Mouse (Mus musculus) lung, adult 18-20 months (tissue): ENCODE measurements around the gene Kalrn.

Experiments used
- DNase-seq, 2 experiments: peaks; one replicate each; pipeline ENCODE4 v3.0.0; 2022; ENCODE audit warnings: mixed read lengths in 2 of 2

Gene Kalrn

DNA sequence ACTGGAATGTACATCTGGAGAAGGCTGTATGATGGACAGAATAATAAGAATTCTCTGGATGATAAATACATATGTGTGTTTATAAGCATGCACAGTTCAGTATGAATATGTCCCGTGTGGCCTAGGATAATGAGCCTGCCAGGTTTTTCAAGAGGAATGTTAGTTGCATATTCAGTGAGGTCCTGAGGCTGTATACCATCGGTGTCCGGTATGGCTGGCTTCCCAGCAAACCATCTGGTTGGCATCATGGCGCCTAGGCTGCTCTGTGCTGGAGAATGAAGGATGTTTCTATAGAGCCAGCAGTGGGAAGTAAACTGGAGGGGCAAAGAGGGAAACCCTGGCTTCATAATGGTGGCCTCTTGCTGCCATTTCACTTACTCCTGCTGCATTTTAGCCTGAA, 510.0 kb downstream of the Kalrn start:
- DNase-seq = no peak

DNA sequence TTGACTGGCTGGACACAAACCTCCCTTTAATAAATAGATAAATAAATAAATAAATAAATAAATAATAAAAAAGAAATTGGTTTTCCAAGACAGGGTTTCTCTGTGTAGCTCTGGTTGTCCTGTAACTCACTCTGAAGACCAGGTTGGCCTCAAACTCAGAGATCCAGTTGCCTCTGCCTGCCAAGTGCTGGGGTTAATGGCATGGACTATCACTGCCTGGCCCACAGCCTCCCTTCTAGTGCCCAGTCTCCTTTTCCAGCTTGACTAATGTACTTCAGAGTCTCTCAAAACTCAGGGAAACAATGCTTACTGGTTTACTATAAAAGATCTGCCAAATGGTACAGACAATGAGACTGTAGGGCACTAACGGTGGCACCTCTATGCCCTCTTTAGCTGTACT, 511.7 kb downstream of the Kalrn start:
- DNase-seq = no peak

DNA sequence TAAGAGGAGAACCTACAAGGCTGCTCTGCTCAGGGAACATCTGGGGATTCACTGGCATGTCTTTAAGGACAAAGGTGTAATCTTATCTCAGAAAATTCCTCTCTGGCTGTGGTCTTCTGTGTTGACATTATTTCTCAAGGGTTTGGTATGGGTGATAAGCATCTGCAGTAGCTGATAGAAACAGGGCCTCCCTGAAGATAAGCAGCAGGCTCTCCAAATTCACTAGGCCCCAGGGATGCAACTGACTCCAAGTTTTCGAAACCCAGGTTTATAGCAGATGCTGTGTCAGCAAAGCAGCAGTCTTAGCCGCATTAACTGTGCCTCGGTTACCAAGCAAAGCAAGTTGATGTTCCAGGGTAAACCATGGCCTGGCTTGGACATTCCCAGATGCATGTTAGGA, 514.7 kb downstream of the Kalrn start:
- no peak for DNase-seq

DNA sequence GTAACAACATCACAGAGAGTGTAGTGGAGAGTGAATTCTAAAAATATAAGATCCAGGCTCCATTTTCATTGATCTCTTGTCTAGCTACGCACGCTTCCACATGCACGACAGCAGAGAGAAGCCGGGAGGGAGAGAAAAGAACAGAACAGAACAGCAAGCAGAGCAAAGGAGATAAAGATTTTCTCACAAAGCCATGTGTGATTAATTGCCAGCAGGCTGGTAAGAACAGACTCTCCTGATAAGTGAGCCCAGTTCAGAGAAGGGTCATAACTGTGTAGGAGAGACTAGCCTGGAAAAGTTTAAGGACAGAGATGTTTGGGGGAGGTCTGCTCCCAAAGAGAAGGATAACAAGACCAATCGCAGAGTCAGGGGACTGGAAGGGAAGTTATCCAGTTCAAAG, 515.9 kb downstream of the Kalrn start:
- DNase-seq = no peak

DNA sequence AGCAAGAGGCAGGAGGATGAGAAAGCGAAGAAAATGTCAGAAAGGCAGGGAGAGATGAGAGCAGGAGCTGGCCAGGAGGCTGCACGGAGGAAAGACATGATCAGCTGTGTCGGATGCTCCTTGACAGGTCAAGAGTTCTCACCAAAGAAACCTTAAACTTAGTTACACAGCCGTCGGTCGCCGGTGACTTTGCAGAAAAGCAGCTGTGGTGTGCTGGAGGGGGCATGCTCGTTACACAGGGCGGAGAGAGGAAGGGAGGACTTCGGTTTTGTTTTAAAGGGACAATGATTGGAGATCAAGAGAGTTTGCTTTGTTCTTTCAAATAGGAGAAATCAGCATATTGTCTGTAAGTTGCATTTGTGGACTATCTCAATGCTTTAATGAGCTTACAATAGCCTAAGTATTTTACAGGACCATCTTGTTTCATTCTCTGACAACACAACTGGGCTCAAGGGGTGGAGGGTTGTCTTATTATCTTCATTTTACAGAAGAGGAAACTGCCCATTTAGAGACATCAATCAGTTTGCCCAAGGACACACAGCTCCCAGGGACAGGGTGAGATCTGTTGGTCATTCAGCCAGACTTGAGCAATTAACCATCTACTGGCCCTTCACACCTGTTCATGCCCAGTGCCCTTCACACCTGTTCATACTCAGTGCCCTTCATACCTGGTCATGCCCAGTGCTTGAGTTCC, 516.8 kb downstream of the Kalrn start:
- no peak for DNase-seq

DNA sequence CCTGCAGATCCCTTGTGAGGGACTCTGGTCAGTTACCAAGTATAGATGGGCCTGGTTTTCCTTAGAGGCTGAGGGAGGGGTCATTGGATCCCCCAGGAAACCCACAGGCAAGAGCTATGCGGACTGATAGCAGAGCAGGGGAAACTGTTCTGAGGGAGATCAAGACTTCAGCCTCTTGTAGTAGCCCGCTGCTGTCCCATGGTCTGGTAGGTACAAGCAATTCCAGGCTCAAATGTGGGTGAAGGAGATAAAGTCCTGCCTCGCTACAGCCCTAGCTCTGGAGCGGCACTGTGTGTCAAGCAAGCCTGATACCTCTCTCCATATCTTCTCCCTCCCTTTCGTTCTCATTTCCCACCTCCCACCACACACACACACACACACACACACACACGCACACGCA, 523.2 kb downstream of the Kalrn start:
- no peak for DNase-seq

DNA sequence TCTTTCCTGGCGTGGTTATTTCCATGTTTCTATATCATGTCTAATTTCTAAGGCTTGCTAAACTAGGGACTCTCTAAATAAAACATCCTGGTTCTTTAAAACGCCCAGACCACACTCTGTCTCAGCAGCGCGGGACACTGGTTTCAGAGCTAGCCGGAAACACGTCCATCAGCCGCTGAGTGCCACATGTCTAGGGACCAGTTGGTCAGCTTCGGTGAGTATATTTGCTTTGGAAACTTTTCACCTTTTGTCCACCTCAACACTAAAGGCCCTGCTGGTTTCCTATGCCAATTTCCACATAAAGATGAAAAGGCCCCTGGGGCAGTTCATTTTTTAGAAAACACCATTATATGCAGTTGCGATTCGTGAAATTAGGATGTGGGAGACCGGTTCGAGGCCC, 524.0 kb downstream of the Kalrn start:
- peak; percentile 53 to 71 for DNase-seq

DNA sequence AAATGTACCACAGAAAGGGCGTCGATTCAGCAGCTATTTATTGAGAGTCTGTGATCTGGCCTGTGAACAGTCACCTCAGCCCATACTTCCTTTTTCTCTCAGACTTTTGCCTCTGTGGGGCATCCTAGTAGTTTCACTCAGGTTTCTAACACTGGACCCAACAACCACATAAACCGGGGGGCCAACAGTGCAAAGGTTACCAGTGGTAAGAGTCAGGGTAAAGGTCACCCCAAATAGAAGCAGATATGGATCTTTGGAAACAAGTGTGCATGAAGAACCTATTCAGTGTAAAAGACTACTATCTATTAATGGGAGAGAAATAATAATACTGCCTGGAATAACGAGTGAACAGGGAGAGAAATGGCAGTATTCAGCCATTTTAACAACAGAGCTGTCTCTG, 525.1 kb downstream of the Kalrn start:
- DNase-seq = no peak

DNA sequence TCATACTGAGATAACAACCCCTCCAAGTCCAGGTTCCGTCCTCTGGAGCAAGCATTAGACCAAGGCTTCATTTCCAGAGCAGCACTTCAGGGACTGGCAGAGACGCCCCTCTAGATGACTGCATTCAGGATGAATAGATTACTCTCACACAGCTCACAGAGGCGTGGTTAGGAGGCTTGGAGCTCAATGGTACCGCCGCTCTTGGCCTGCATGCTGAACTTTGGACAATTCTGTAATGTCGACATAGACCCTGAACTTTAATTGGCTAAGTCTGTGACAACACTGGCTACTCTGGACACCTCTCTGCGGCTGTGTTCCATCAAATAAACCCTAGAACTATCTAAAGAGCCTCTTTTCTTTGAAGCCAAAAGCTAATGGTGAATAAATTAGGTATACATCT, 525.8 kb downstream of the Kalrn start:
- DNase-seq = no peak

DNA sequence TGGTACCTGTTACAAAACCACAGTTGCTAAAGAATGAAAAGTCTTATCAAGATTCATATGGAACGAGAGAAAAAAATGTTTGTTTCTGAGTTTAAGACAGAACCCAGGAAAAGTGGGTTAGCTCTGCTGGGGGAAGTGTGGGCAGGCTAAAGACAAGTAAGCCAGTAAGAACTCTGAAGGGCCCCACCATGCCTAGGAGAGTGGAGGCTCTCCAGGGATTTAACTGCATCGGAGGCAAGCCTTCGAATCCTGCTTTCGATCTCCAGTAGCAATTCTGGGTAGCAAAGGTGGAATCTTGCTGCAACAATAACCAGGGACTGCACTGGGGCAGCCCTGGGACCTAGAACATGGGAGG, 526.3 kb downstream of the Kalrn start:
- no peak for DNase-seq

DNA sequence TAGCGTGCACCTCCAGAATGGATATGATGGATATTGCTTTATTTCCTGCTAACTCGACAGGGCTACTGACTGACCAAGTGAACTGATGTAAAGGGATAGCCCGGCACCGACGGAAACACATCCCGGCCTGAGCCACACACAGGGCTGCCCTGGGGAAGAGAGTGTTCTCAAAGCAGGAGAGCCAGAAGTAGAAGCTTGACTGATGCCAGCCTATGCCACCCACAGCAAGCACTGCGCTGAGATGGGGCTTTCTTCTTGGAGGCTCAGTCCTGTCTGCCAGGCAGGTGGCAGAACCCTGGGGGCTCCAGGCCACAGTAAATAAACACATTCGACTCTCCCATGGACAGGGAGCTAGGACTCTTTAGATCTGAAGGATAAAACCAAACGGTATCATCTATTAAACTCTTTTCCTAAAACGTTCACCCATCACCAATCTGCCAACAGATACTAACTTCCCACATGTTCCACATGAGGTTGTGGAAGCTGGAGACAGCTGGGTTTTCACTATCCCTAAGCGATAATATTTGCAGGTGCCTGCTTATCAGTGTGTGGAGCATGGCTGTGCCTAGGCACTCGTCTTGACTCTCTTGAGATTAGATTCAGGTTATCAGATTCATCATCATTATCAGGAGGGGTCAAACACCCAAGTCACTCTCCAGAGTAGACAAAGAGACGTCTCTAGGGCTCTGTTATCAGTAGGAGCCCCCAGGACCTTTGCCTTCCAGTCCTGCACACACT, 526.9 kb downstream of the Kalrn start:
- no peak for DNase-seq

DNA sequence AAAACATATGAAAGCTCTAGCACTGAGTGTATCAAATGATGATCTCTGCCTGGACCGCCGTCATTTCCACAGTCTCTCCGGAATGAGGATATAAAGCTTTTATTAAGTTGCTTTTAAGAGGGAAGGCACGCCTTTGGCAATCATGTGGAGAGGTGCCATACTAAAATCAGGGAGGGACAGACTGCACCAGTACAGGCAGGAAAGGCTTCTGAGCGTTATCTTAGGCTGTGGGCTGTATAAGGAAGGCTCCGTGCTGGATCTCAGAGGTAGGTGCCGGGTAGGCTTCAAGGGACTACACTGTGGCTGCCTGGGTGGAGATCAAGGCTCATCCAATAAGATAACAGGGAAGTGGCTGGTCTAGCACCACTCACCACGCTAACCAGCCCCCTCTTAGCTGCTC, 528.8 kb downstream of the Kalrn start:
- peak in 1 of 2 experiments; percentile 33 for DNase-seq

DNA sequence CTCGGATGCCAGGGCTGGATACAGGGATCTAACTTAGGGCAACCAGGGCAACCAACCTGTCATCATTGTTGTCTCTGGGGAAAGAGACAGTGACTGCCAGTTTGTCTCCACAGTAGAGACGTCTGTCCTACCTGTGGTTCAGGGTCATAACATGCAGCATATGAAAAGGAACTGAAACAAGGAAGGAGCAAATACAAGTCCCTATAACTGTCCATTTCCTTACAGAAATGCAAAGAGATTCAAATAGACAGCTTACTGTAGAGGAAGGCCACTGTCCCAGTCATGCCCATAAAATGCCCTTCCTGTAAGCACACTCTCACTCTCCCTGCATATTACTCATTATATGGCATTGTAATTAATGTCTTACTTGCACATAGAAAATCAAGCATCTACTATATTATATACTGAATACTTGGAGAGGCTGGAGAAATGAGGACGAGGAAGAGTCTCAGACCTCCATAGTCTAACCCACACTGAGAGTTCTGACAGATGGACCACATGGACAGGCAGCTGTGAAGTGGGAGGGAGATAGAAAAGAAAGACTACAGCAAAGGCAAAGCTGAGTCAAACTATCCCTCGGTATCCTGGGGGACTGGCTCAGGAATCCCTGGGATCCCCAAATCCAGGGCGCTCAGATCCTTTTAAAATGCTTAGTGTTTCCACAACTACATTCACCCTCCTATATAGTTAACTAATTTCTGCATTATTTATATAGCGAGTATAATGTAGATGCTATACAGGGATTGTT, 530.1 kb downstream of the Kalrn start:
- no peak for DNase-seq

DNA sequence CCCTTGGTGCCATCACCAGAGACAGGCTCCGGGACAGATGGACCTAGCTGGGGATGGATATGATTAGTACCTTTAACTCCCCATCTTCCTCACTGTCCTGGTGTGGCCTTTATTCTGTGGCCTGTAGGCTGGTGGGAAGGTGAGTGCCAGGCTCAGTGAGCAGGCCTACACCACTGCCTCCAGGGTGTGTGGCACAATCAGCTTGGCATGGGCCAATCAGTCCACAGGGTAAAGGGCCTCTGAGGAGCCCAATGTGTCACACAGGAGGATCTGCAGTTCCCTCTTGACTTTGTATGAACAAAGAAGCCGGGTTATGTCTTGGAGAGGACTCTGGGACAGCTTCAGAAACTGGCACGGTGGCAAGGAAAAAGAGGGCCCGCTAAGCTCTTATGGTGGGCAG, 530.7 kb downstream of the Kalrn start:
- no peak for DNase-seq

DNA sequence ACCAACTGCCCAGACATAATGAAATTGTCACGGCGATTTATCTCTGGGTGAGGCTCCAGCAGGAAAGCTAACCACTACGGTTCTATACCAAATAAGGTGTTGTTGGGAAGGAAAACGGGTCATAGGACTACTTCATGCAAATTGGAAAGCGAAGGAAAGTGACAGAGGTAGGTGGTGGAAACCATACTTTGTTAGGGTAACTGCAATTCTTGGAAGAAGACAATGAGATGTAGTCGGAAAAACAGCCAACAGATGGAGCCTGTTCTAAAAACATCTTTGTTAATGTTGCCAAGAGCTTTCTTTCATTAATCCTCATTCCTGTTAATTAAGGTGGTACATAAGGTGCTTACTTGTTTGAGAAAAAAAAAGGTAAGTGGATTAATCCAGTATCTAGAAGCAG, 533.1 kb downstream of the Kalrn start:
- no peak for DNase-seq

DNA sequence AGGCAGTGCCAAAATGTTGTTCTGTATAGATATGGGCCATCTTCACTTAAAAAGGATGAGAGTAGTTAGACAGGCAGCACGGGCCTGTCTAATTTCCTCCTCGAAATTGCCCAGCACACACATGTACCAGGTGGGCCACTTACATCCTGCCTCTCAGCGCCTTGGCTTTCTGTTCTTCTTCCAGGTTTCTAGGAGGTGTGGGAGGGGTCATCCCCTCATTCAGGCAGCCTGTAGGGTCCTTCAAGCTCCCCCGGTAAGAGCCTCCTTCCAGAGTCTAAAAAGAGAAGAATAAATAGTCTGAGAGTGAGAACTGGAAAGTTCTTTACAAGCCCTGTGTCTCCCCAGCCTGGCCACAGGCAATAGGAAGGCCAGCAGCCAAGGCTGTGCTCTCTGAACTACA, 533.6 kb downstream of the Kalrn start:
- peak; percentile 53 to 67 for DNase-seq

DNA sequence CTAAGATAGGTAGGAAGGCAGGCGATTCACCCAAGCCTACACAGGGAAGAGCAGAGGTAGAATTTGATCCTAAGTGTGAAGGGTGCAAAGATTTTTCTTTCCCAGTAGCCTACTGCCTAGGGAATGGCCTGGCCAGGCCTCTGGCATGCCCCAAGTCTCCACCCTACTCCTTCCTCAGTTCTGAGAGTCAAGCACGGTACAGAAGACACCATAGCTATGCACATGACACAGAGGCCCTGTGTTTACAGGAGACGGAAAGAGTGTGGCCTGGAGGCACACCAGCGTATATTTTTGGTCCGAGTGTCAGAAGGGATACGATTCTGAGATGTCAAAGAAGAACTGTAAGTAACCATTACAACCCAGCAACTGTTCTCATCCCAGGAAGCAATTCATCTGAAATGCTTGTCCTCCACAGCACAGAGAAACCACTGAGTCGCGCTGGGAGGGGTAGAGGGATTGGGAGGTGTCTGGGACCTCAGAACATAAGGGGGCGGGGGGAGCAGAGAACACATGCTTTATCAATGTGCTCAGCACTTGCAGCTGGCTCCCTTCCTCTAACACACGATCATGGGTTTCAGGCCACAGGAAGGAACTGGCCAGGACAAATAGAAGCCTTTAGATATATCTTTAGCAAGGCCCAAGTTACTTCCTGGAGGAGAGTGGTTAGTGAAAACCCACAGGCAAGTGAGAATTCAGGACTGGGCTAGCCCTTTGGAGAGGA, 536.8 kb downstream of the Kalrn start:
- peak in 1 of 2 experiments; percentile 37 for DNase-seq

DNA sequence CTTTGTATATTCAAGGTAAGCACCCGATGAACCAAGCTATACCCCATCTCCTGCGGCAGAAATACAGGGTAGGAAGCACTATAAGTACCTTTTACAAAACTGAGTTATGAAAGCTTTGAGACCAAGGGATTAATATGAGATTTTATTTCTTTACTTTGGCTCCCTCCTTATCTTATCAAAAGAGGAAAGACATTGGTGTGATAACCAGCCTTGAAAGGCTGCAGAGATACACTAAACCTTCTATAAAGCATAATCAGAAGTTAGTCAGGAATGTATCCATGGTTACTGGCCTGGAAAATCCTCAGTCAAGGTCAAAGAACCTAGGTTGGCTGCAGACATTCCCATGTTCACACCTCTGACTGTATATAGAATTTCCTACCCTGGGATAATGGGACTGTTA, 537.6 kb downstream of the Kalrn start:
- no peak for DNase-seq

DNA sequence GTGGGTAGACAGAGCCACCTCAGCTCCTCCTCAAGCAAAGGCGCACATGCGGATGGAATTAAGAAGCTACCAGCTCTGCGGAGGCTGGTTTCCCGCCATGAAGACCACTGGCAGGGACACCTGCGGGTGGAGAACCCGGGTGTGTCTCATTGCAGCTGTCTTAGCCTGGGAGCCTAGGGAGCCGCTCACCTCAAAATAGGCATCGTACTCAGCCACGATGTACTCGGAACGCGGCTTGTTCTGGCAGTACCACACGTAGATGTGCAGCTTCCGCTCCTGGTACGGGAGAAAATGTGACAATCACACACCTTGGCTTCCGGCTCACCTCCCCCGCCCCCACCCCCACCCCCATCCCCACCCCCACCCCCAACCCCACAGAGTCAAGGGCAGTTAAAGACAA, 539.1 kb downstream of the Kalrn start:
- DNase-seq = no peak

DNA sequence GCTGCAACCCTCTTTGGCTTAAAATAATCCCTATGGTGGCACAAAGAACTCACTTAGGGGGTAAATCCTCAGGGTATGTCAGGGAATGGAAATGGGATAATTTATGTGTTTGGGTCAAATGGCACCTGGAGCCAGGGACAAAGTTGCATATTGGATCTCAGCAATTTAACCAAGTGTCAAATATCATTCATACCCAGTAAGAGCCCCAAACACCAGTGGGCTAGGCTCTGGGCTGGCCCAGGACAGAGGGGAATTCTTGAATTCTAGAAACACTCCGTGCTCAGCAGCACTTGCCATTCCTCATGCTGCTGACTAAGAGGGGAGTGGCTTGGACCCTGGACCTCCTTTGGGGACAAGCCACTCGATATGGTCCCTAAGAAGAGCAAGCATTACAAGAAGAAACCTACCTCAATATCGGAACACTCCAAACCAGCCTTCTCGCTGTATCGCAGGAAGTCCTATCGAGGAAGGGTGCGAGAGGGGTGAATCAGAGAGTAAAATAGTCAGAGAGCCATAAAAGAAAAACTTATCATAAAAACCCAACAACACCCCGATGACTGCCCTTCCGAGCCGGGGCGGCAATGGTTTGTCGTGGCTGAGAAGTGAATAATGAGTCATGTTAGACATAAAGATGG, 541.2 kb downstream of the Kalrn start:
- DNase-seq = no peak

DNA sequence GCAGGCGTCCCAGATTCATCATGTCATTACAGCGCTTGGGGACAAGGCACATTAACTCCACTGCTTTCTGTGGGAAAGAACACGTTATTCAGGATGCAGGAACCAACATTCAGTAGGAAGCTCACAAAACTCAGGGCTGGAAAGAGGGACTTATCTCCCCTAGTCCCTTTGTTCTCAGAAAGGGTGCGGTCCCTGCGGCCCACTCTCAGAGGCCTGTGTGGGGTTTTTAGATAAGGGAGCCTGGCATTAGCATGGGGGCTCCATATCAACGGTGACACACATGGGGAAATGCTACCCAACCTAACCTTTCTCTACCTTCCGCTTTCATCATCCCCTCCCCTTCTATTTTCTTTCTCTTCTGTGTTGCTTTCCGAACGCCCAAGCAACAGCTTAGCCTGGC, 541.8 kb downstream of the Kalrn start:
- DNase-seq = no peak

DNA sequence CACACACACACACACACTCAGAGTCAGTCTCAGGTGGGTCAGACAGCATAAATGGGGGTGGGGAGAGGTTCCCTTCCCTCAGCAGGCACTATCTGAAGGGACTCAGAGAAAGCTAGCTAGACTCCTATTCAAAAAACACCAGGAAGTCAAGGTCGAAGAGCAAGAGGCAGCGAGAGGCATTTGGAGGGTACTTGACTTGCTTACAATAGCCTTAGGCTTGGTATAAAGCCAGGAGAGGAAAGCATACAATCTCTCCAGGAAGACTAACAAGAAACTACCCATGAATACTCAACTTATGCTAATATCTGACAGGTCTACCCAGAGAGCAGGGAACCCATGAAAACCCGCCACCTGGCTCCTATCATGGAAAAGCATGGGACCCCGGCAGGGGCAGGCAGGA, 543.0 kb downstream of the Kalrn start:
- DNase-seq = peak; percentile 30 to 70

DNA sequence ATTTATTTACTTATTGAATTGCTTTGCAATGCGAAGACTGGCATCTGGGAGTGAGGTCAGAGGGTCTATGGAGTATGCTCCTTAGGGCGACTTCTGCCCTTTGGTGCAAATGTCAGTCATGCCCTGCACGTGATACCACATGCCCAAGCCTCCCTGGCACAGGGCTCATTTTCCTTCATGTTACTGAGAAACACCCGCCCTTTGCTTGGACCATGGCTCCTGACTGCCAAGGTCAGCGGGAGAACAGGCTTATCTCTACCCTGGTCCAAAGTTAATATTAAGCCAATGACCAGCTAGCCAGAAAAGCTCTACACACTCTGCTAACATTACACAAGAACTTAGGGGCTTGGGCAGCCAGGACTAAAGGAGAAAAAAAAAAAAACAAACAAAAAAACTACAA, 543.5 kb downstream of the Kalrn start:
- peak; percentile 70 to 78 for DNase-seq
